Comparison of ENCODE assay signal across 18 mouse cellular contexts in genomic region chr5:15601960-15602359, GRCm38 (mm10). TPM values are rescaled to one million over a fixed set of nuclear protein-coding genes. Genes with fewer than 3 reads are reported as not detected.
DNase-seq lines count a peak whose midpoint lies in the region; ATAC-seq and TF ChIP-seq lines count a peak whose summit lies in the region.
"Not testable (repeated sequence)": the region's sequence is repeated elsewhere in the genome, so short reads cannot be mapped to it uniquely, and the experiment has no call there.
"Had no signal": no experiment of that assay in that cellular context is flagged by ENCODE, and none has a peak within 500 bp of the region (broad histone marks: within the 10 kb centered on the region; RNA-seq: fewer than 3 reads in every experiment).

No protein-coding gene starts in this region.

- peaks cover 21% of the 10 kb centered on the region for H3K9me3 ChIP-seq in embryonic facial prominence, embryonic 13.5 days
- not testable (repeated sequence) for H3K9me3 ChIP-seq in heart, embryonic 11.5 days (replicated peaks; ENCODE audit: control insufficient read depth, low read length); liver, postnatal 0 days (ENCODE audit: low read length)
- peaks cover 31% of the 10 kb centered on the region for H3K9me3 ChIP-seq in hindbrain, embryonic 13.5 days
- peaks cover 17% of the 10 kb centered on the region for H3K9me3 ChIP-seq in kidney, embryonic 15.5 days (replicated peaks)
- H3K9me3 ChIP-seq in midbrain, embryonic 14.5 days (ENCODE audit: control insufficient read depth, low read length) = peaks cover 25% of the 10 kb centered on the region
- peaks cover 34% of the 10 kb centered on the region for H3K9me3 ChIP-seq in neural tube, embryonic 13.5 days

- H3K27me3 ChIP-seq in embryonic facial prominence, embryonic 13.5 days; heart, embryonic 11.5 days (ENCODE audit: control insufficient read depth, insufficient read depth, low read length); hindbrain, embryonic 13.5 days; kidney, embryonic 15.5 days; liver, postnatal 0 days (ENCODE audit: insufficient read depth, low read length); midbrain, embryonic 14.5 days (ENCODE audit: control insufficient read depth, insufficient read depth, low read length); neural tube, embryonic 13.5 days: not testable (repeated sequence)

- H3K36me3 ChIP-seq in embryonic facial prominence, embryonic 13.5 days; heart, embryonic 11.5 days (ENCODE audit: control insufficient read depth, insufficient read depth, low read length); hindbrain, embryonic 13.5 days; kidney, embryonic 15.5 days; liver, postnatal 0 days (replicated peaks; ENCODE audit: insufficient read depth, low read length); midbrain, embryonic 14.5 days (ENCODE audit: control insufficient read depth, insufficient read depth, low read length); neural tube, embryonic 13.5 days: not testable (repeated sequence)

- not testable (repeated sequence) for TF ChIP-seq EP300 in liver, postnatal 0 days (IDR thresholded peaks at IDR 0.05; ENCODE audit: low read depth)

- not testable (repeated sequence) for H3K9ac ChIP-seq in embryonic facial prominence, embryonic 13.5 days; heart, embryonic 11.5 days (ENCODE audit: low read depth, low read length); hindbrain, embryonic 13.5 days; kidney, embryonic 15.5 days; liver, postnatal 0 days (replicated peaks); midbrain, embryonic 14.5 days (replicated peaks; ENCODE audit: low read length); neural tube, embryonic 13.5 days

- ATAC-seq in embryonic facial prominence, embryonic 13.5 days (ENCODE audit: insufficient number of reproducible peaks, insufficient read depth, low FRiP score, low TSS enrichment, low read depth) = peak; percentile 44
- ATAC-seq in heart, embryonic 11.5 days (replicated peaks; ENCODE audit: insufficient number of reproducible peaks, low FRiP score, low TSS enrichment) = peak; percentile 56; the same call in 1 of the 2 replicates
- ATAC-seq in hindbrain, embryonic 13.5 days (ENCODE audit: low FRiP score) = peak; percentile 62; the same call in 1 of the 2 replicates
- peak; percentile 63 for ATAC-seq in kidney, embryonic 15.5 days (replicated peaks; ENCODE audit: low FRiP score)
- peak; percentile 27; the same call in 1 of the 2 replicates for ATAC-seq in liver, postnatal 0 days
- peak; percentile 62 for ATAC-seq in midbrain, embryonic 14.5 days (ENCODE audit: low FRiP score, low TSS enrichment)
- ATAC-seq in neural tube, embryonic 13.5 days (ENCODE audit: low read depth) = peak; percentile 27; the same call in 1 of the 2 replicates

- not testable (repeated sequence) for H3K27ac ChIP-seq in embryonic facial prominence, embryonic 13.5 days; heart, embryonic 11.5 days (ENCODE audit: low read depth, low read length); hindbrain, embryonic 13.5 days; kidney, embryonic 15.5 days; liver, postnatal 0 days (ENCODE audit: low read depth); midbrain, embryonic 14.5 days (replicated peaks; ENCODE audit: low read depth, low read length); neural tube, embryonic 13.5 days (replicated peaks)

- WGBS in embryonic facial prominence, embryonic 13.5 days = 66% methylated on average over 3 of the region's 3 CpGs
- 67% methylated on average over 3 of the region's 3 CpGs for WGBS in heart, embryonic 11.5 days (ENCODE audit: insufficient replicate concordance)
- WGBS in hindbrain, embryonic 13.5 days = 74% methylated on average over 3 of the region's 3 CpGs
- 79% methylated on average over 3 of the region's 3 CpGs for WGBS in kidney, embryonic 15.5 days
- 62% methylated on average over 3 of the region's 3 CpGs for WGBS in liver, postnatal 0 days (ENCODE audit: insufficient replicate concordance)
- WGBS in midbrain, embryonic 14.5 days = 66% methylated on average over 3 of the region's 3 CpGs
- 75% methylated on average over 3 of the region's 3 CpGs for whole genome bisulfite sequencing in neural tube, embryonic 13.5 days

- not testable (repeated sequence) for TF ChIP-seq CTCF in liver, postnatal 0 days (IDR thresholded peaks at IDR 0.05; ENCODE audit: low read depth)

- DNase-seq in liver, postnatal 0 days; midbrain, embryonic 14.5 days: not testable (repeated sequence)

- not testable (repeated sequence) for H3K4me2 ChIP-seq in embryonic facial prominence, embryonic 13.5 days; heart, embryonic 11.5 days; hindbrain, embryonic 13.5 days; kidney, embryonic 15.5 days; liver, postnatal 0 days (ENCODE audit: low read depth, low read length); midbrain, embryonic 14.5 days (ENCODE audit: low read length); neural tube, embryonic 13.5 days

- H3K4me3 ChIP-seq in embryonic facial prominence, embryonic 13.5 days; heart, embryonic 11.5 days (ENCODE audit: low read depth, low read length); hindbrain, embryonic 13.5 days; kidney, embryonic 15.5 days (replicated peaks); liver, postnatal 0 days (ENCODE audit: low read depth, low read length); midbrain, embryonic 14.5 days (replicated peaks; ENCODE audit: low read depth, low read length); neural tube, embryonic 13.5 days: not testable (repeated sequence)

- H3K4me1 ChIP-seq in embryonic facial prominence, embryonic 13.5 days; heart, embryonic 11.5 days (ENCODE audit: control insufficient read depth, insufficient read depth, low read length); hindbrain, embryonic 13.5 days (replicated peaks); kidney, embryonic 15.5 days; liver, postnatal 0 days (ENCODE audit: insufficient read depth); midbrain, embryonic 14.5 days (ENCODE audit: control insufficient read depth, insufficient read depth, low read length); neural tube, embryonic 13.5 days (replicated peaks): not testable (repeated sequence)

RNA-seq across cellular contexts. Expression of gene Speer4d, which starts 16.9 kb away (rescaled TPM):
- polyA plus RNA-seq in embryonic facial prominence, embryonic 13.5 days (2015; fragmentation: Nextera tagmentation; extraction: Ambion mirVana) = not detected in 2 replicates
- not detected in 2 replicates for polyA plus RNA-seq in heart, embryonic 11.5 days (2014; fragmentation: Nextera tagmentation; extraction: Ambion mirVana)
- not detected in 2 replicates for polyA plus RNA-seq in hindbrain, embryonic 13.5 days (2015; fragmentation: Nextera tagmentation; extraction: Ambion mirVana)
- polyA plus RNA-seq in kidney, embryonic 15.5 days (2015; fragmentation: Nextera tagmentation; extraction: Ambion mirVana) = not detected in 2 replicates
- polyA plus RNA-seq in liver, postnatal 0 days (2015; fragmentation: Nextera tagmentation; extraction: Ambion mirVana) = not detected in 2 replicates
- polyA plus RNA-seq in midbrain, embryonic 14.5 days (2014; fragmentation: Nextera tagmentation; extraction: Ambion mirVana) = not detected in 2 replicates
- polyA plus RNA-seq in neural tube, embryonic 13.5 days (2015; fragmentation: Nextera tagmentation; extraction: Ambion mirVana) = not detected in 2 replicates
- polyA plus RNA-seq: embryonic facial prominence, embryonic 11.5 days; forebrain, postnatal 0 days; heart, embryonic 12.5 days; hindbrain, postnatal 0 days; kidney, adult 2 months; limb, embryonic 10.5 days; liver, adult 2 months; lung, adult 2 months; neural tube, embryonic 15.5 days; stomach, postnatal 0 days; thymus, adult 2 months had no signal

RNA-seq across cellular contexts. Expression of gene Gm21083, which starts 24.8 kb away (rescaled TPM):
- not detected in 2 replicates for polyA plus RNA-seq in embryonic facial prominence, embryonic 13.5 days (2015; fragmentation: Nextera tagmentation; extraction: Ambion mirVana)
- polyA plus RNA-seq in heart, embryonic 11.5 days (2014; fragmentation: Nextera tagmentation; extraction: Ambion mirVana) = 0.27 and 0.35 TPM in 2 replicates
- not detected in 2 replicates for polyA plus RNA-seq in hindbrain, embryonic 13.5 days (2015; fragmentation: Nextera tagmentation; extraction: Ambion mirVana)
- not detected in 2 replicates for polyA plus RNA-seq in kidney, embryonic 15.5 days (2015; fragmentation: Nextera tagmentation; extraction: Ambion mirVana)
- not detected in 2 replicates for polyA plus RNA-seq in liver, postnatal 0 days (2015; fragmentation: Nextera tagmentation; extraction: Ambion mirVana)
- not detected in 2 replicates for polyA plus RNA-seq in midbrain, embryonic 14.5 days (2014; fragmentation: Nextera tagmentation; extraction: Ambion mirVana)
- polyA plus RNA-seq in neural tube, embryonic 13.5 days (2015; fragmentation: Nextera tagmentation; extraction: Ambion mirVana) = not detected in 2 replicates
- polyA plus RNA-seq: embryonic facial prominence, embryonic 11.5 days; forebrain, postnatal 0 days; hindbrain, postnatal 0 days; kidney, adult 2 months; limb, embryonic 10.5 days; liver, adult 2 months; lung, adult 2 months; neural tube, embryonic 15.5 days; stomach, postnatal 0 days; thymus, adult 2 months had no signal

RNA-seq across cellular contexts. Expression of gene 4930572O03Rik, which starts 54.9 kb away (rescaled TPM):
- not detected in 2 replicates for polyA plus RNA-seq in embryonic facial prominence, embryonic 13.5 days (2015; fragmentation: Nextera tagmentation; extraction: Ambion mirVana)
- polyA plus RNA-seq in heart, embryonic 11.5 days (2014; fragmentation: Nextera tagmentation; extraction: Ambion mirVana) = not detected in 2 replicates
- polyA plus RNA-seq in hindbrain, embryonic 13.5 days (2015; fragmentation: Nextera tagmentation; extraction: Ambion mirVana) = not detected in 2 replicates
- not detected in 2 replicates for polyA plus RNA-seq in kidney, embryonic 15.5 days (2015; fragmentation: Nextera tagmentation; extraction: Ambion mirVana)
- not detected in 2 replicates for polyA plus RNA-seq in liver, postnatal 0 days (2015; fragmentation: Nextera tagmentation; extraction: Ambion mirVana)
- polyA plus RNA-seq in midbrain, embryonic 14.5 days (2014; fragmentation: Nextera tagmentation; extraction: Ambion mirVana) = not detected in 2 replicates
- not detected in 2 replicates for polyA plus RNA-seq in neural tube, embryonic 13.5 days (2015; fragmentation: Nextera tagmentation; extraction: Ambion mirVana)
- polyA plus RNA-seq: embryonic facial prominence, embryonic 11.5 days; forebrain, postnatal 0 days; heart, embryonic 12.5 days; hindbrain, postnatal 0 days; kidney, adult 2 months; limb, embryonic 10.5 days; liver, adult 2 months; lung, adult 2 months; neural tube, embryonic 15.5 days; stomach, postnatal 0 days; thymus, adult 2 months had no signal
